Mouse (Mus musculus): ENCODE data around the gene Sh3rf3. TPM values are rescaled to one million over a fixed set of nuclear protein-coding genes. Genes with fewer than 3 reads are reported as not detected.

The Sh3rf3 gene
- polyA plus RNA-seq, 1 experiment, result 0.44 TPM

DNA sequence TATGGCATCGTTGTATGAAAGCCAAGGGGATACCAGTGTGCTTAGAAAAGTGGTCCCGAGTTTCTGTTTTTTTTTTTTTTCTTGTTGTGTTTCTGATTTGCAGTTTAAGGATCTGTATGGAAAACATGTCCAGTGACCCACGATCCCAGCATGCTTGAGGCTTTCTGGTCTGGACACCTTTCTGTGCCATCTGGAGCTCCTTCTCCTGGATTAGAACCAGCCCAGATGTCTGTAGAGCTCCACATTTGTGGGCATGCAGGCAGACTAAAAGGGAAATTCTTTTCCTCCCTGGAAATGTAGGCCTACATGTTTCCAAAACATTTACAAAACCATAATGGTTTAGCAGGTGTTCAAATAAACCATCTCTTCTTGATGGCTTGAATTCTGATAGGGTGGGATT, 20.0 kb downstream of the Sh3rf3 start:
- no peak overlapping the region for H3K4me3 ChIP-seq (ENCODE audit: low read depth, low read length)
- no peaks in the 10 kb centered on the region for H3K27me3 ChIP-seq (ENCODE audit: control insufficient read depth, insufficient read depth, low read length)
- H3K36me3 ChIP-seq (ENCODE audit: control insufficient read depth, insufficient read depth, low read length), result no peaks in the 10 kb centered on the region
- WGBS, result 72% methylated on average over 3 of the region's 3 CpGs
- no peaks in the 10 kb centered on the region for H3K4me1 ChIP-seq (ENCODE audit: control insufficient read depth, insufficient read depth, insufficient read length, low read length)
- TF ChIP-seq CTCF (IDR thresholded peaks at IDR 0.05; ENCODE audit: extremely low read depth, insufficient read length, insufficient replicate concordance, low read depth, low read length), result no peak
- no peak for TF ChIP-seq POLR2A (IDR thresholded peaks at IDR 0.05; ENCODE audit: low read depth, low read length)
- H3K27ac ChIP-seq (ENCODE audit: insufficient read depth, low read depth, low read length), result no peak overlapping the region

DNA sequence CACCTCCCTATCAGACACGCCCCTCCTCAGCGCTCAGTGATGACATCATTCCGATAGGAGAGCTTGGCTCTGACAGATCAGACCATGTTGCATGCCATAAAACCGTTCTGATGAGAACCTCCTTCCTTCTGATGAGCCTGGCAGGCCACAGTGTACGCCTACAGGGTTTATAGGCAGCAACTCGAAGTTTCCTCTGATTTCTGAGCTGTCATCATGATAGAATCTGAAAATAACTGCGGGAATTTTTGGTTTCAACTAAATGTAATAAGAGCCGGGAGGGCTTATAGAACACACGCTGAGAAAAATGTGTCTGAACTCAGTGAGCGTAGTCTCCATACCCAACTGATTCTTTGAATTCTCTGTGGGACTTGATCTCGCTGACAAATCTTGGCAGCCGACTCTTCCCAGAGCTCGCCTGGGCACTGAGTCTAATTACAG, 20.6 kb downstream of the Sh3rf3 start:
- no peak overlapping the region for H3K27ac ChIP-seq (ENCODE audit: insufficient read depth, low read depth, low read length)
- 74% methylated on average over 13 of the region's 13 CpGs for WGBS

GRCm38 (mm10) chr10:58836391-58836790, 23.2 kb downstream of the Sh3rf3 start:
- no peak overlapping the region for H3K27ac ChIP-seq (ENCODE audit: insufficient read depth, low read depth, low read length)
- no peak overlapping the region for H3K4me3 ChIP-seq (ENCODE audit: low read depth, low read length)
- H3K4me1 ChIP-seq (ENCODE audit: control insufficient read depth, insufficient read depth, insufficient read length, low read length), result no peaks in the 10 kb centered on the region
- no peaks in the 10 kb centered on the region for H3K27me3 ChIP-seq (ENCODE audit: control insufficient read depth, insufficient read depth, low read length)
- no peak for TF ChIP-seq CTCF (IDR thresholded peaks at IDR 0.05; ENCODE audit: extremely low read depth, insufficient read length, insufficient replicate concordance, low read depth, low read length)
- no peak for TF ChIP-seq POLR2A (IDR thresholded peaks at IDR 0.05; ENCODE audit: low read depth, low read length)
- 76% methylated on average over 3 of the region's 3 CpGs for WGBS
- no peaks in the 10 kb centered on the region for H3K36me3 ChIP-seq (ENCODE audit: control insufficient read depth, insufficient read depth, low read length)

More for the DNA sequence above, 20.6 kb downstream of the Sh3rf3 start:
- Histone ChIP-seq H3K27me3 (ENCODE audit: control insufficient read depth, insufficient read depth, low read length) (no peaks in the 10 kb centered on the region), H3K4me3 (ENCODE audit: low read depth, low read length) (no peak overlapping the region), H3K36me3 (ENCODE audit: control insufficient read depth, insufficient read depth, low read length) (no peaks in the 10 kb centered on the region), H3K4me1 (ENCODE audit: control insufficient read depth, insufficient read depth, insufficient read length, low read length) (no peaks in the 10 kb centered on the region)
- TF ChIP-seq CTCF (IDR thresholded peaks at IDR 0.05; ENCODE audit: extremely low read depth, insufficient read length, insufficient replicate concordance, low read depth, low read length) (no peak), POLR2A (IDR thresholded peaks at IDR 0.05; ENCODE audit: low read depth, low read length) (no peak)

- WGBS, result 81% methylated on average over 5 of the region's 5 CpGs
- no peak overlapping the region for H3K4me3 ChIP-seq (ENCODE audit: low read depth, low read length)
- no peaks in the 10 kb centered on the region for H3K4me1 ChIP-seq (ENCODE audit: control insufficient read depth, insufficient read depth, insufficient read length, low read length)
- no peaks in the 10 kb centered on the region for H3K36me3 ChIP-seq (ENCODE audit: control insufficient read depth, insufficient read depth, low read length)
- no peak for TF ChIP-seq CTCF (IDR thresholded peaks at IDR 0.05; ENCODE audit: extremely low read depth, insufficient read length, insufficient replicate concordance, low read depth, low read length)
- TF ChIP-seq POLR2A (IDR thresholded peaks at IDR 0.05; ENCODE audit: low read depth, low read length), result no peak
- no peaks in the 10 kb centered on the region for H3K27me3 ChIP-seq (ENCODE audit: control insufficient read depth, insufficient read depth, low read length)
- H3K27ac ChIP-seq (ENCODE audit: insufficient read depth, low read depth, low read length), result no peak overlapping the region
These were observed 24.3 kb downstream of the Sh3rf3 start for GRCm38 (mm10) chr10:58837504-58837903.

GRCm38 (mm10) chr10:58841945-58842344, 28.8 kb downstream of the Sh3rf3 start:
- H3K4me3 ChIP-seq (ENCODE audit: low read depth, low read length), result no peak overlapping the region
- no peaks in the 10 kb centered on the region for H3K36me3 ChIP-seq (ENCODE audit: control insufficient read depth, insufficient read depth, low read length)
- no peaks in the 10 kb centered on the region for H3K4me1 ChIP-seq (ENCODE audit: control insufficient read depth, insufficient read depth, insufficient read length, low read length)
- H3K27me3 ChIP-seq (ENCODE audit: control insufficient read depth, insufficient read depth, low read length), result no peaks in the 10 kb centered on the region
- no peak for TF ChIP-seq POLR2A (IDR thresholded peaks at IDR 0.05; ENCODE audit: low read depth, low read length)
- TF ChIP-seq CTCF (IDR thresholded peaks at IDR 0.05; ENCODE audit: extremely low read depth, insufficient read length, insufficient replicate concordance, low read depth, low read length), result no peak
- 78% methylated on average over 3 of the region's 3 CpGs for WGBS
- H3K27ac ChIP-seq (ENCODE audit: insufficient read depth, low read depth, low read length), result no peak overlapping the region

GRCm38 (mm10) chr10:58843100-58843499, 29.9 kb downstream of the Sh3rf3 start:
- TF ChIP-seq POLR2A (IDR thresholded peaks at IDR 0.05; ENCODE audit: low read depth, low read length) (no peak), CTCF (IDR thresholded peaks at IDR 0.05; ENCODE audit: extremely low read depth, insufficient read length, insufficient replicate concordance, low read depth, low read length) (no peak)
- H3K36me3 ChIP-seq (ENCODE audit: control insufficient read depth, insufficient read depth, low read length), result no peaks in the 10 kb centered on the region
- H3K4me3 ChIP-seq (ENCODE audit: low read depth, low read length), result no peak overlapping the region
- no peaks in the 10 kb centered on the region for H3K4me1 ChIP-seq (ENCODE audit: control insufficient read depth, insufficient read depth, insufficient read length, low read length)
- H3K27me3 ChIP-seq (ENCODE audit: control insufficient read depth, insufficient read depth, low read length), result no peaks in the 10 kb centered on the region
- WGBS, result 83% methylated on average over 8 of the region's 8 CpGs
- no peak overlapping the region for H3K27ac ChIP-seq (ENCODE audit: insufficient read depth, low read depth, low read length)

DNA sequence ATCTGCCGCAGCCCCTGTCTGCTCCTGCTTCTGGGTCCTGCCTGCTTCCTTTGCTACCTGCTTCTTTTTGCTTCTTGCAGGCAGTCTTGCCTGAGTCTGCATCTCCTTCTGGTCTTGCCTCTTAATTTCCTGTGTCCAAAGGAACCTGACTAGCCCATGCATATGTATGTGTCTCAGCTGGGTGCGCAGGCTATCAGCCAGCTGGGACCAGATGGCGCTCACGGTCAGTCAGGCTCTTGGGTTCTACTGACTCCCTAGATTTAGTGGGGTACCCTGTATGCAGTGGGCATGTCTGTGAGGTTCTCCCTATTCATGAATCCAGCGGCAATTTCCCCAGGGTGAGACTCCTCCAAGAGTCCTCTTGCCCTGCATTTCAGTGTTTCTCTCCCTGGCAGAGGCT, 35.0 kb downstream of the Sh3rf3 start:
- Histone ChIP-seq H3K27me3 (ENCODE audit: control insufficient read depth, insufficient read depth, low read length) (no peaks in the 10 kb centered on the region), H3K4me1 (ENCODE audit: control insufficient read depth, insufficient read depth, insufficient read length, low read length) (no peaks in the 10 kb centered on the region), H3K4me3 (ENCODE audit: low read depth, low read length) (no peak overlapping the region), H3K36me3 (ENCODE audit: control insufficient read depth, insufficient read depth, low read length) (no peaks in the 10 kb centered on the region), H3K27ac (ENCODE audit: insufficient read depth, low read depth, low read length) (no peak overlapping the region)
- 73% methylated on average over 5 of the region's 5 CpGs for WGBS
- TF ChIP-seq CTCF (IDR thresholded peaks at IDR 0.05; ENCODE audit: extremely low read depth, insufficient read length, insufficient replicate concordance, low read depth, low read length) (no peak), POLR2A (IDR thresholded peaks at IDR 0.05; ENCODE audit: low read depth, low read length) (no peak)

GRCm38 (mm10) chr10:58848536-58848935, 35.4 kb downstream of the Sh3rf3 start:
- 80% methylated on average over 6 of the region's 6 CpGs for WGBS
- no peaks in the 10 kb centered on the region for H3K36me3 ChIP-seq (ENCODE audit: control insufficient read depth, insufficient read depth, low read length)
- TF ChIP-seq CTCF (IDR thresholded peaks at IDR 0.05; ENCODE audit: extremely low read depth, insufficient read length, insufficient replicate concordance, low read depth, low read length) (no peak), POLR2A (IDR thresholded peaks at IDR 0.05; ENCODE audit: low read depth, low read length) (no peak)
- H3K4me1 ChIP-seq (ENCODE audit: control insufficient read depth, insufficient read depth, insufficient read length, low read length), result no peaks in the 10 kb centered on the region
- no peak overlapping the region for H3K27ac ChIP-seq (ENCODE audit: insufficient read depth, low read depth, low read length)
- H3K4me3 ChIP-seq (ENCODE audit: low read depth, low read length), result no peak overlapping the region
- H3K27me3 ChIP-seq (ENCODE audit: control insufficient read depth, insufficient read depth, low read length), result no peaks in the 10 kb centered on the region

All from small intestine, adult 2 months (tissue).